Mouse (Mus musculus): ENCODE measurements around the gene Trim15. TPM values are rescaled to one million over a fixed set of nuclear protein-coding genes. Genes with fewer than 3 reads are reported as not detected.

The Trim15 gene
- polyA plus RNA-seq, 1 experiment = not detected

GRCm38 (mm10) chr17:36824005-36824404, 43.0 kb downstream of the Trim15 start:
- TF ChIP-seq POLR2A (IDR thresholded peaks at IDR 0.05; ENCODE audit: insufficient read depth, low read depth, low read length) = no peak
- Histone ChIP-seq H3K4me1 (ENCODE audit: control insufficient read depth, insufficient read depth, low read length) (peaks cover 2% of the 10 kb centered on the region; the same call in 1 of the 2 replicates), H3K4me3 (ENCODE audit: insufficient read depth, low read depth, low read length) (no peak overlapping the region), H3K27ac (ENCODE audit: insufficient read depth, low read depth, low read length) (no peak overlapping the region)

- H3K4me1 ChIP-seq (ENCODE audit: control insufficient read depth, insufficient read depth, low read length) = no peaks in the 10 kb centered on the region
- H3K27ac ChIP-seq (ENCODE audit: insufficient read depth, low read depth, low read length) = no peak within 1 kb of the TSS
- no peak for TF ChIP-seq CTCF (IDR thresholded peaks at IDR 0.05; ENCODE audit: insufficient read depth, low read depth, low read length)
- no peak for TF ChIP-seq POLR2A (IDR thresholded peaks at IDR 0.05; ENCODE audit: insufficient read depth, low read depth, low read length)
- H3K4me3 ChIP-seq (ENCODE audit: insufficient read depth, low read depth, low read length) = no peak within 1 kb of the TSS
Observed at GRCm38 (mm10) chr17:36811871-36812270, 55.1 kb downstream of the Trim15 start, which contains the start of gene H2-M10.6. TSS of gene H2-M10.6 (plus strand) at chr17:36812171.

Other genes with a start within 250 kb of the Trim15 start
- not detected in 2 replicates for gene H2-M9, start 224.5 kb downstream of the Trim15 start, polyA plus RNA-seq (2012; ENCODE audit: insufficient read depth, insufficient read length, low replicate concordance, missing spikeins)
- gene H2-M1, start 195.0 kb downstream of the Trim15 start, polyA plus RNA-seq (2012; ENCODE audit: insufficient read depth, insufficient read length, low replicate concordance, missing spikeins) = not detected in 2 replicates
- gene H2-M10.5, start 94.3 kb downstream of the Trim15 start, polyA plus RNA-seq (2012; ENCODE audit: insufficient read depth, insufficient read length, low replicate concordance, missing spikeins) = not detected in 2 replicates
- not detected in 2 replicates for gene H2-M10.6, start 55.0 kb downstream of the Trim15 start, polyA plus RNA-seq (2012; ENCODE audit: insufficient read depth, insufficient read length, low replicate concordance, missing spikeins)
- gene Trim26, start 30.1 kb downstream of the Trim15 start, polyA plus RNA-seq (2012; ENCODE audit: insufficient read depth, insufficient read length, low replicate concordance, missing spikeins) = not detected in 2 replicates
- gene Trim10, start 2.4 kb upstream of the Trim15 start, polyA plus RNA-seq (2012; ENCODE audit: insufficient read depth, insufficient read length, low replicate concordance, missing spikeins) = not detected in 2 replicates
- gene Trim40, start 22.9 kb upstream of the Trim15 start, polyA plus RNA-seq (2012; ENCODE audit: insufficient read depth, insufficient read length, low replicate concordance, missing spikeins) = not detected in 2 replicates
- gene Trim31, start 30.9 kb upstream of the Trim15 start, polyA plus RNA-seq (2012; ENCODE audit: insufficient read depth, insufficient read length, low replicate concordance, missing spikeins) = not detected in 2 replicates
- not detected in 2 replicates for gene Rnf39, start 75.7 kb upstream of the Trim15 start, polyA plus RNA-seq (2012; ENCODE audit: insufficient read depth, insufficient read length, low replicate concordance, missing spikeins)
- gene Ppp1r11, start 84.5 kb upstream of the Trim15 start, polyA plus RNA-seq (2012; ENCODE audit: insufficient read depth, insufficient read length, low replicate concordance, missing spikeins) = not detected in 2 replicates
- gene Znrd1, start 91.3 kb upstream of the Trim15 start, polyA plus RNA-seq (2012; ENCODE audit: insufficient read depth, insufficient read length, low replicate concordance, missing spikeins) = not detected in 2 replicates
- not detected in 2 replicates for gene Znrd1as, start 91.4 kb upstream of the Trim15 start, polyA plus RNA-seq (2012; ENCODE audit: insufficient read depth, insufficient read length, low replicate concordance, missing spikeins)
- not detected in 2 replicates for gene 2410137M14Rik, start 114.0 kb upstream of the Trim15 start, polyA plus RNA-seq (2012; ENCODE audit: insufficient read depth, insufficient read length, low replicate concordance, missing spikeins)
- not detected in 2 replicates for gene H2-M5, start 122.3 kb upstream of the Trim15 start, polyA plus RNA-seq (2012; ENCODE audit: insufficient read depth, insufficient read length, low replicate concordance, missing spikeins)
- gene Zfp57, start 134.0 kb upstream of the Trim15 start, polyA plus RNA-seq (2012; ENCODE audit: insufficient read depth, insufficient read length, low replicate concordance, missing spikeins) = not detected in 2 replicates
- not detected in 2 replicates for gene Mog, start 156.2 kb upstream of the Trim15 start, polyA plus RNA-seq (2012; ENCODE audit: insufficient read depth, insufficient read length, low replicate concordance, missing spikeins)
- gene Gabbr1, start 178.8 kb upstream of the Trim15 start, polyA plus RNA-seq (2012; ENCODE audit: insufficient read depth, insufficient read length, low replicate concordance, missing spikeins) = 220 and 221 TPM in 2 replicates
- not detected in 2 replicates for gene Olfr90, start 221.3 kb upstream of the Trim15 start, polyA plus RNA-seq (2012; ENCODE audit: insufficient read depth, insufficient read length, low replicate concordance, missing spikeins)
- not detected in 2 replicates for gene Olfr91, start 231.1 kb upstream of the Trim15 start, polyA plus RNA-seq (2012; ENCODE audit: insufficient read depth, insufficient read length, low replicate concordance, missing spikeins)

Data from olfactory bulb, adult 2 months (tissue).